Mouse (Mus musculus) forebrain, embryonic 14.5 days (tissue): ENCODE results near the gene Tcam1. TPM values are rescaled to one million over a fixed set of nuclear protein-coding genes. Genes with fewer than 3 reads are reported as not detected.

ENCODE experiments used
- ATAC-seq: fragments of 200-750 bp; cut with Nextera tagmentation; 2 replicates; pipeline ENCODE4 v1.8.0; 2017; ENCODE audit warnings: mild to moderate bottlenecking, moderate library complexity
- DNase-seq: peaks from one replicate; pipeline ENCODE4 v3.0.0-alpha.2; 2015; ENCODE audit warnings: low spot score
- H3K27ac ChIP-seq: fragments of 300-500 bp; sonication (generic); 2 replicates; pipeline ENCODE4 v1.5.1; 2014; ENCODE audit warnings: low read depth, mild to moderate bottlenecking, control low read depth, low read length, moderate library complexity
- H3K27me3 ChIP-seq: fragments of 300-500 bp; sonication (generic); replicated peaks from 2 replicates; pipeline ENCODE4 v1.6.1; 2014; ENCODE audit warnings: low read length, control low read depth, mixed read lengths; ENCODE audit not compliant: control insufficient read depth, insufficient read depth
- H3K36me3 ChIP-seq: fragments of 300-500 bp; sonication (generic); 2 replicates; pipeline ENCODE4 v1.6.1; 2014; ENCODE audit warnings: low read length, control low read depth; ENCODE audit not compliant: control insufficient read depth, insufficient read depth
- H3K4me1 ChIP-seq: fragments of 300-500 bp; sonication (generic); 2 replicates; pipeline ENCODE4 v1.6.1; 2014; ENCODE audit warnings: antibody characterized with exemption, low read length, control low read depth; ENCODE audit not compliant: control insufficient read depth, insufficient read depth
- H3K4me2 ChIP-seq: fragments of 300-500 bp; sonication (generic); 2 replicates; pipeline ENCODE4 v1.6.1; 2014; ENCODE audit warnings: mild to moderate bottlenecking, control low read depth, low read length
- H3K4me3 ChIP-seq: fragments of 300-500 bp; sonication (generic); 2 replicates; pipeline ENCODE4 v1.5.1; 2014; ENCODE audit warnings: low read depth, low read length, control low read depth
- H3K9ac ChIP-seq: fragments of 300-500 bp; sonication (generic); 2 replicates; pipeline ENCODE4 v1.6.1; 2014; ENCODE audit warnings: mild to moderate bottlenecking, low read length, control low read depth, moderate library complexity
- H3K9me3 ChIP-seq: fragments of 300-500 bp; sonication (generic); replicated peaks from 2 replicates; pipeline ENCODE4 v1.6.1; 2016; ENCODE audit warnings: low read length, control low read depth, mixed read lengths; ENCODE audit not compliant: control insufficient read depth
- WGBS: fragments of 180-500 bp; shearing (Covaris S2); extraction: QIAGEN DNeasy Blood & Tissue Kit; methylation state at CpG from one replicate; pipeline ENCODE4 v1.1.7; 2014; 5-methylcytosine and 5-hydroxymethylcytosine counted together
- polyA plus RNA-seq: library from polyadenylated mRNA; unstranded; fragments of >200 nt; fragmentation: Nextera tagmentation; extraction: Ambion mirVana; gene quantifications from 2 replicates; pipeline ENCODE4 v1.2.1, GENCODE M21; 2014

The Tcam1 gene
- polyA plus RNA-seq, 1 experiment from 2014 or later = 0.05 TPM

- peaks cover 30% of the 10 kb centered on the region for H3K4me1 ChIP-seq
- H3K9ac ChIP-seq = peak overlapping the region; percentile 95
- 0 out of 2 replicates have a peak overlapping the region, but pooled peaks have one; percentile 88 for H3K27ac ChIP-seq
- DNase-seq (no peak), ATAC-seq (no peak)
- WGBS = 38% methylated on average over 5 of the region's 5 CpGs
- H3K4me2 ChIP-seq = peak overlapping the region; percentile 79
- no peaks in the 10 kb centered on the region for H3K9me3 ChIP-seq
- no peaks in the 10 kb centered on the region for H3K27me3 ChIP-seq
- H3K36me3 ChIP-seq = peaks cover 7% of the 10 kb centered on the region
- peak overlapping the region; percentile 96 for H3K4me3 ChIP-seq
Observed at GRCm38 (mm10) chr11:106271131-106271793, 5.2 kb upstream of the Tcam1 start.

GRCm38 (mm10) chr11:106271794-106272643 is 4.5 kb upstream of the Tcam1 start:
- peak overlapping the region; percentile 79 for H3K4me2 ChIP-seq
- WGBS = 2% methylated on average over 38 of the region's 41 CpGs
- DNase-seq = peak; percentile 46
- H3K4me3 ChIP-seq = peak overlapping the region; percentile 96
- ATAC-seq = no peak; the same call in 1 of the 2 replicates
- peak overlapping the region; percentile 95 for H3K9ac ChIP-seq
- no peaks in the 10 kb centered on the region; the same call in 1 of the 2 replicates for H3K36me3 ChIP-seq
- H3K4me1 ChIP-seq = peaks cover 32% of the 10 kb centered on the region
- H3K27ac ChIP-seq = peak overlapping the region; percentile 88
- H3K9me3 ChIP-seq = no peaks in the 10 kb centered on the region
- no peaks in the 10 kb centered on the region for H3K27me3 ChIP-seq

DNA sequence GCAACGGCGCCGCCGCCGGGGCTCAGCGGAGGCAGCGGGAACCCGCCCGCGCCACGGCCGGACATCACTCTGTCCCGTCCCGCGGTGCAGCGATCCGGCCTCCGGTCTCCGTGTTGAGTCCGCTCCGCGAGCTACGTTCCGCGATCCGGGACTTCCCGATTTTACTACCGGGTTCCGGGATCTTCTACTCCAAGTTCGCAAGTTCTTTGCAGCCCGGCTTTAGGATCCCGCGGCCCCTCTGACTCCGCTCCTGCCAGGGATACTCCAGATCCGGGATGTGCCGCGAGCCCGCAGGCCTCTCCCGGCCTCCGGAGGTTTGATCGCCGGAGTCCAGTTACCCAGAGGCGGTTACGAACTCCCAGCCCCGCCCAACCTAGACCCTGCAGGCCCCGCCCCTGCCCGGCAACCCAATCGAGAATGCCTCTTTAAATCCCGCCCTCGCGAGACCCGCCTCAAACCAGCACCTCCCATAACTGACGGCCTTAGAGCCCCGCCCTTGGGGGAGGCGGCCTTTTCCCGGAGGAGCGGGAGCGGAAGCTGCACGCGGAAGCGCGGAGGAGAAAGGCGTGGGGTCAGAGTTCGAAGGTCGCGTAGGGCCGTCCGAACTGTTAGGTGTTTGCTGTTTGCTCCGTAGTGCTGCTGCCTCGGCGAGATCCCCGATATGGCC is 3.7 kb upstream of the Tcam1 start, which contains the start of gene Smarcd2:
Gene Smarcd2, minus strand, starts transcription at position 329 of the 667 bp plus-strand sequence.
- ATAC-seq (peak; percentile 92), DNase-seq (peak; percentile 99)
- H3K9ac ChIP-seq = peak within 1 kb of the TSS; percentile 95
- no peaks in the 10 kb centered on the region for H3K9me3 ChIP-seq
- H3K27ac ChIP-seq = peak within 1 kb of the TSS; percentile 88
- peak within 1 kb of the TSS; percentile 96 for H3K4me3 ChIP-seq
- no peaks in the 10 kb centered on the region for H3K36me3 ChIP-seq
- no peaks in the 10 kb centered on the region for H3K27me3 ChIP-seq
- H3K4me1 ChIP-seq = peaks cover 32% of the 10 kb centered on the region
- peak within 1 kb of the TSS; percentile 79 for H3K4me2 ChIP-seq
- under 1% methylated on average over 72 of the region's 72 CpGs for WGBS

- Histone ChIP-seq H3K9me3 (no peaks in the 10 kb centered on the region), H3K9ac (peak overlapping the region; percentile 62), H3K4me3 (peak overlapping the region; percentile 96), H3K36me3 (no peaks in the 10 kb centered on the region), H3K4me1 (peaks cover 26% of the 10 kb centered on the region), H3K27ac (peak overlapping the region; percentile 33; the same call in 1 of the 2 replicates), H3K4me2 (peak overlapping the region; percentile 79), H3K27me3 (no peaks in the 10 kb centered on the region)
- DNase-seq (no peak), ATAC-seq (peak; percentile 27)
- WGBS = 21% methylated on average over 16 of the region's 16 CpGs
Observed at GRCm38 (mm10) chr11:106273311-106273684, 3.2 kb upstream of the Tcam1 start.

- no peaks in the 10 kb centered on the region for H3K27me3 ChIP-seq
- H3K4me1 ChIP-seq = peaks cover 22% of the 10 kb centered on the region
- no peak for DNase-seq
- no peak for ATAC-seq
- no peak overlapping the region for H3K27ac ChIP-seq
- H3K9me3 ChIP-seq = no peaks in the 10 kb centered on the region
- H3K4me3 ChIP-seq = no peak overlapping the region; the same call in 1 of the 2 replicates
- WGBS = 98% methylated on average over 6 of the region's 6 CpGs
- no peak overlapping the region for H3K4me2 ChIP-seq
- no peaks in the 10 kb centered on the region for H3K36me3 ChIP-seq
- H3K9ac ChIP-seq = no peak overlapping the region
Observed at GRCm38 (mm10) chr11:106273811-106274210, 2.7 kb upstream of the Tcam1 start.

GRCm38 (mm10) chr11:106274374-106274773 is 2.1 kb upstream of the Tcam1 start:
- no peaks in the 10 kb centered on the region for H3K36me3 ChIP-seq
- H3K27me3 ChIP-seq = no peaks in the 10 kb centered on the region
- WGBS = 92% methylated on average over 1 of the region's 1 CpGs
- H3K4me3 ChIP-seq = no peak overlapping the region
- no peak overlapping the region for H3K9ac ChIP-seq
- ATAC-seq (no peak), DNase-seq (no peak)
- no peak overlapping the region for H3K4me2 ChIP-seq
- H3K9me3 ChIP-seq = no peaks in the 10 kb centered on the region
- peaks cover 18% of the 10 kb centered on the region for H3K4me1 ChIP-seq
- H3K27ac ChIP-seq = no peak overlapping the region

DNA sequence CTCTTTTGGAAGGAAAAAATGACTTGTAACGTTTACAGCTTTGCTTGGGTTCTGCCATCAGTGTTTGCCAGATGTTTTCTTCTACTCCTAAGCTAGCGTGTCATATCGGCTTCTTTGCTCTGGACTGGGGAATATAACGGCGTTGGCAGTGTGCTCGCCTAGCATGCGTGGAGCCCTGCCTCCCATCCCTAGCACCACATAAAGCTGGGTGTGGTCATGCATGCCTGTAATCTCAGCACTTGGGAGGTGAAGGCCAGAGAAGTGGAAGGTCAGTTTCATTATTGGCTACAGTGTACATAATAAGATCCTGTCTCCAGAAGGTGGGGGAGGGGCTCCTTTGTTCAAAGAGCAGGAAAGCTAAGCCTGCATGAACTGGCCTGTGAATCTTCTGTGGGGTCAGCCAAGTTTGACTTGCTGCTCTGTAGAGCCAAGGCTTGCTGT is 1.5 kb upstream of the Tcam1 start:
- no peak overlapping the region for H3K4me3 ChIP-seq
- no peak overlapping the region for H3K27ac ChIP-seq
- no peaks in the 10 kb centered on the region for H3K27me3 ChIP-seq
- no peaks in the 10 kb centered on the region for H3K9me3 ChIP-seq
- H3K9ac ChIP-seq = no peak overlapping the region
- no peak for DNase-seq
- ATAC-seq = no peak
- WGBS = 85% methylated on average over 7 of the region's 7 CpGs
- H3K36me3 ChIP-seq = no peaks in the 10 kb centered on the region
- peaks cover 18% of the 10 kb centered on the region for H3K4me1 ChIP-seq
- no peak overlapping the region for H3K4me2 ChIP-seq

DNA sequence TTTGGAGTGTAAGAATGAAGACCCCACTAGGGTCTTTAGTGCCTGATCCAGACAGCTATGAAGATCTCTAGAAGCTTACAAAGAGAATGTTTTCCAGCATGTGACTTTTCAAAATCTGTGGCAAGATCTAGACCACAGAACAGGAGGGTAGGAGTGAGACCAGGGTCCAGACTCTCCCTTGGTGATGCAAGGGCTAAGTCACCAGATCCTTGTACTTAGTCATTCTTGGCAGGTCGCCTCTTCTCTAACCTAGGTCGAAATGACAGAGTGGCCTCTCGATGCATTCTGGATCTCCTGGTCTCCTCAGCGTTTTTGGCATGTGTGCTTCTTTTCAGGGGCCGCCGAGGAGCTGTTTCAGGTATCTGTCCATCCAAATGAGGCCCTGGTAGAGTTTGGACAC is 6.0 kb downstream of the Tcam1 start:
- no peak overlapping the region for H3K4me2 ChIP-seq
- no peak overlapping the region for H3K4me3 ChIP-seq
- H3K4me1 ChIP-seq = no peaks in the 10 kb centered on the region
- no peak for DNase-seq
- H3K9ac ChIP-seq = no peak overlapping the region
- no peaks in the 10 kb centered on the region for H3K36me3 ChIP-seq
- no peak overlapping the region for H3K27ac ChIP-seq
- H3K9me3 ChIP-seq = no peaks in the 10 kb centered on the region
- no peak for ATAC-seq
- no peaks in the 10 kb centered on the region for H3K27me3 ChIP-seq
- 90% methylated on average over 6 of the region's 6 CpGs for WGBS
